Mouse (Mus musculus): ENCODE measurements at regions not wholly inside any gene's neighbourhood (a gene's known extent, or its start where the extent isn't known, plus 50 kb on each side); places are given as distances from the start of the nearest gene placed in this dataset.

- DNase-seq = no peak
Measured at GRCm38 (mm10) chr2:51822976-51823375, 112.0 kb downstream of the Rbm43 start.

GRCm38 (mm10) chr2:51830286-51830944 is 104.5 kb downstream of the Rbm43 start:
- peak; percentile 74 for DNase-seq

DNA sequence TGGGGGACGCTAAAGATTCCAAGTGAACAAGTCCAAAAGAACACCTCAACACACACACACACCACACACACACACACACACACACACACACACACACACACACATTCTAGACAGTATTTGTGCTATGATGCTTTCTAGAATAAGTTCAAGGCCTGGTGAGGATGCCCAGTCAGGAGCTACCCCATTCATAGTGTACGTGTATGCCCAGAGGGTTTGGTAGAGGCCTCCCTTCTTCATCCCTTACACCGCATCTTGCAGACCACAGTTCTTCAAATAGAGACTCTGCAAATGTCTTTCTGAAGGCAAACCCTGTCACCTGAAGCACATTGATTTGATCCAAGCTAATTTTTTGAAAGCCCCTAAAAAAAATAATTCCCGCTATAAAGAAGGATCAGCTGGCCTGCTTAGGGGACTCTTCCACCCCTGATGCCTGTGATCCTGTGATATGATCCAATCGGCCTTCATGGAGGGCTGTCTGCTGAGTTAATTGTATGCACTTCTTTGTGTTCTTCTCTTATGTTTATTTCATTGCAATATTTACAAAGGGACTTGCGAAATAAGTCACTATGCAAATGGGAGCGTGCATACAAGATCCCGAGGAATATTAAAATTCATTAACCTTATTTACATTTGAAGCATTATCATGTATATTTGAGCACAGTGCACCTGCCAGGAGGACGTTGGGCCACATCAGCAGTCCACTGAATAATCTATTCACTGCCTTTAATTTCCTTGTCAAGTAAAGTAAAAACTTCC is 103.8 kb downstream of the Rbm43 start:
- no peak for DNase-seq

- no peak for DNase-seq
Measured at GRCm38 (mm10) chr2:51837864-51838263, 97.1 kb downstream of the Rbm43 start.

DNA sequence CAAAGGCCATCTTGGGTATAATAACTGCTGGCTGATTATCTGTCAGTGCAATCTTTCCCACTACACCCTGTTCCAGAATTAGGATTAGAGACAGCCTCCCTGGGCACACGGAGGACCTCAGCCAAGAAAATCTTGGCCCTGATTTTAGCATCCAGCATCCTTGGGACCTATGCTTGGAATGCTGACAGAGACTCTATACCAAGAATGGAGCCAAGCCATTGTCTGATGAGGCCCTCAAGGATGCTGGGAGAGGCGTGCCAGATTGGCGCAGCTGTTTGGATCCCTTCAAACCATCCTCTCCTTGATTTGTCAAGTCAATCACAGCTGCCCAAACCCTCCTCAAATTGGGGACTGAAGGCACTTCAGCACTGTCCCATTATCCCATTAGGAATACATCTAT is 94.2 kb downstream of the Rbm43 start:
- DNase-seq = no peak

GRCm38 (mm10) chr2:51844831-51845230 is 90.1 kb downstream of the Rbm43 start:
- DNase-seq = no peak

- DNase-seq = no peak
Measured at GRCm38 (mm10) chr2:51847556-51847955, 87.4 kb downstream of the Rbm43 start.

DNA sequence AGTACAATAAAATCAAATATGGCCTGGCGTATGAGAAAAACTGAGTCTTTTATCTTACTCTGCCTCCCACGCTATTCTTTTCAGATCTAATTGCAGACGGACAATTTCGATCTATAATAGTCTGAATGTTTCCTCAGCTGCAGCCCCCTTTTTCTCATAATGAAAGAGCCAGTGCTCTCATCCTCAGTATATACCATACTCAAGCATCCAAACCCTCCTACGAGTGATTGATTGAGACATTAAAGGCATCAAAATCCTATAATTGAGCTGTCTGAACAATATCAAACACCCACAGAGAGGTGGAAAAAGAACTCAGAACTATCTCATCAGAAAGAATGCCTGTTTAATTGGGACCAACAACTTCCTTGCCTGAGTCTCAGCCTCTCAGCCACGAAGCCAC is 87.0 kb downstream of the Rbm43 start:
- DNase-seq = no peak

DNA sequence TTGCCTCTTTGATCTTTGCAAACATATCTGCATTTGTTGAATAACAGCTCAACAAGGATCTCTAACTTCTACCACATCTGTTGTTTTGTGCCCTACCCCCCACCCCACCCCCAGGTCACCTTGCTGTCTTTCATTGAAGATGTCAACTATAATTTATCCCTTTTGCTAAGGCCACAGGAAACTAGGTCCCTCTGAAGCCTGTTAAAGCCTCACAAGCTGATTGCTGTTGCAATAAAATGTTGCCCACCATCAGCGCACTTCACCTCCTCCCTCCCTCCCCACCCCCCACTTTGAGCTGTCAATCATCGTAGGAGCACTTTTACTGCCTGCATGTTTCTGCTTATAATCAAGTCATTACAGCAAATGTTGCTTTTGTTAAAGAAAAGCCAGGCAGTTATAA is 86.5 kb downstream of the Rbm43 start:
- DNase-seq = no peak

- no peak for DNase-seq
Measured at GRCm38 (mm10) chr2:51850581-51850980, 84.4 kb downstream of the Rbm43 start.

DNA sequence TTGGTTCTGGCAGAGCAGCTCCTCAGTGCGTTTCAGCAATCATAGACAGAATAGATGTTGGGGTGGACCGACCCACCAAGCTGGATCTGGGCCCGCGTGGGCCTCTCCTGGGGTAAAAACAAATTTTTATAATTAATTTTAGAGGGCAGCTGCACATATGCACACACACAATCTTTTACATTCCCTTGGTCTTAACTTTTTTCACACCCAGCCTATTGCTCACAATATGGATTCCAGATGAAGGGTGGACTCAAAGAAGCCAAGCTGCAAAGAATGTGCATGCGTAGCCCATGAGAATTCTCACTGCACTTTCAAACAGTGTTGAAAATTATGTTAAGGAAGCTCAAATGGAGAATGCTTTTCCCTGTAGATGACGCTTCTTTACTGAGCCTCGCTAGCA is 83.3 kb downstream of the Rbm43 start:
- DNase-seq = no peak

DNA sequence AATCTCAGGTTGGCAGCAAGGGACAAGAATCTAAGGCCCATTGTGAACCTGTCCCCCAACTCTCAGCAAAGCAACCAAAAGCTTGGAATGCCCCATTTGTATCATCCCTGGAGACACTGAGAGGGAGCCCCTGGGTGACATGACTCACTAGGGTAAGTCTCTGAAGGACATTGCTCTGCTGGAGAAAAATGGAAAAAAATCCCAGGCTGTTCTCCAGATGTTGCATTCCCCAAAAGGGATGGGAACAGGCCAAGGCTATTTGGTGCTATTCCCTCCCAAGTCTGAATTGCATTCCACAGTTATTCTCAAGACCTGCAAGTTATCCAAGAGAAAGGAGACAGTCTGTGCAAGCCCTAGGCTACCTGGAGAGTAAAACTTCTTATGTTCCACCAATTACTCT is 77.7 kb downstream of the Rbm43 start:
- no peak for DNase-seq

DNA sequence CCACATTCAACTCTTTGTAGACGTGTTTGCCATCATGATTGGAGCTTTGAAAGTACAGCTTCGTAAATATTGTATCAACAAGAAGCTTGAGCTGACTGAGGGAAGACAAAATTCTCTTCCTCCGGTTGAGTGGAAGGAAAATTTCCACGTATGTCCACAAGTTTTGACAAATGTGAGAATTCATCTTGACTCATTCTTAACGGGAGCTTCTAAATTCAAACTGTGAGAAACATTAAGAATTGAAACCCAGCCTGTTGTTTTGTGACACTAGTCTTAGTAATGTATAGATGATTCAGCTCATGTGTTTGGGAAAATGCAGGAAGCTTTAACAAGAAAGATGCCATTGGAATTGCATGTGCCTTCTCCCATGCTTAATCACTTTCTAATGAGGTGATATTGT is 68.9 kb downstream of the Rbm43 start:
- DNase-seq = no peak

- DNase-seq = no peak
Measured at GRCm38 (mm10) chr2:51868878-51869510, 66.0 kb downstream of the Rbm43 start.

DNA sequence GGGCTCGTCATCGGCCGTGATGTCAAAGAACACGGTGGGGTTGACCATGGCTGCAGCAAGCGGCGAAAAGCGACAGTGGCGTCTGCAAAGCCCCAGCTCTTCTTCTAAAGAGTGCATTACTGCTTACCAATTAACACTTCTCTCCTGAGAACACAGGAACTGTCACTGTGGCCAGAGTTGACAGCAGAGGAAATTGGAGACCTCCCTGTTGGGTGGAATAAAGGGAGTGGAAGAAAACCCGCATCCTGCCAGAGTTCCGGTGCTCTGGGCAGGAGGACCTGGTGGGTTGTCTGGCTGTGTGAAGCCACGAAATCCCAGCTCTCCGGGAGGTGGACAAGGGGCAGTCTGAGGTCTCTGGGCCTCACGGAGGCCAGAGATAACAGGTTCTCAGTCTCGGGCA is 63.4 kb downstream of the Rbm43 start:
- no peak for DNase-seq

Measured in right cerebral cortex, postnatal 4 days (tissue).